Mouse (Mus musculus) hindbrain, embryonic 11.5 days (tissue): ENCODE measurements around the gene Patz1. TPM values are rescaled to one million over a fixed set of nuclear protein-coding genes. Genes with fewer than 3 reads are reported as not detected.
A peak's percentile ranks its signal among the peaks of the same experiment; 100 is the strongest.

ENCODE experiments used
- ATAC-seq: fragments of 200-750 bp; cut with Nextera tagmentation; 2 replicates; pipeline ENCODE4 v1.8.0; 2017; ENCODE audit warnings: mild to moderate bottlenecking, moderate TSS enrichment, moderate library complexity; ENCODE audit not compliant: low FRiP score
- DNase-seq: peaks from one replicate; pipeline ENCODE4 v3.0.0-alpha.2; 2015; ENCODE audit warnings: low spot score
- H3K27ac ChIP-seq: fragments of 300-500 bp; sonication (generic); 2 replicates; pipeline ENCODE4 v1.5.1; 2014; ENCODE audit warnings: mild to moderate bottlenecking, low read depth, low read length
- H3K27me3 ChIP-seq: fragments of 300-500 bp; sonication (generic); 2 replicates; pipeline ENCODE4 v1.6.1; 2014; ENCODE audit warnings: mild to moderate bottlenecking, low read length, moderate library complexity, mixed read lengths; ENCODE audit not compliant: control insufficient read depth, insufficient read depth
- H3K36me3 ChIP-seq: fragments of 300-500 bp; sonication (generic); 2 replicates; pipeline ENCODE4 v1.6.1; 2014; ENCODE audit warnings: mild to moderate bottlenecking, low read length, moderate library complexity, mixed read lengths; ENCODE audit not compliant: control insufficient read depth, insufficient read depth
- H3K4me1 ChIP-seq: fragments of 300-500 bp; sonication (generic); replicated peaks from 2 replicates; pipeline ENCODE4 v1.6.1; 2014; ENCODE audit warnings: low read length, mixed read lengths; ENCODE audit not compliant: control insufficient read depth, insufficient read depth
- H3K4me2 ChIP-seq: fragments of 300-500 bp; sonication (generic); replicated peaks from 2 replicates; pipeline ENCODE4 v1.6.1; 2014; ENCODE audit warnings: mild to moderate bottlenecking, low read depth, low read length
- H3K4me3 ChIP-seq: fragments of 300-500 bp; sonication (generic); 2 replicates; pipeline ENCODE4 v1.5.1; 2014; ENCODE audit warnings: low read depth, low read length
- H3K9ac ChIP-seq: fragments of 300-500 bp; sonication (generic); 2 replicates; pipeline ENCODE4 v1.6.1; 2014; ENCODE audit warnings: low read depth, low read length
- H3K9me3 ChIP-seq: fragments of 300-500 bp; sonication (generic); 2 replicates; pipeline ENCODE4 v1.6.1; 2016; ENCODE audit warnings: low read length; ENCODE audit not compliant: control insufficient read depth
- WGBS: fragments of 180-500 bp; shearing (Covaris S2); extraction: QIAGEN DNeasy Blood & Tissue Kit; methylation state at CpG from one replicate; pipeline ENCODE4 v1.1.7; 2014; 5-methylcytosine and 5-hydroxymethylcytosine counted together
- polyA plus RNA-seq: library from polyadenylated mRNA; unstranded; fragments of >200 nt; fragmentation: Nextera tagmentation; extraction: Ambion mirVana; gene quantifications from 2 replicates; pipeline ENCODE4 v1.2.1, GENCODE M21; 2014

The Patz1 gene
- polyA plus RNA-seq, 1 experiment from 2014 or later, result 91.2 TPM

DNA sequence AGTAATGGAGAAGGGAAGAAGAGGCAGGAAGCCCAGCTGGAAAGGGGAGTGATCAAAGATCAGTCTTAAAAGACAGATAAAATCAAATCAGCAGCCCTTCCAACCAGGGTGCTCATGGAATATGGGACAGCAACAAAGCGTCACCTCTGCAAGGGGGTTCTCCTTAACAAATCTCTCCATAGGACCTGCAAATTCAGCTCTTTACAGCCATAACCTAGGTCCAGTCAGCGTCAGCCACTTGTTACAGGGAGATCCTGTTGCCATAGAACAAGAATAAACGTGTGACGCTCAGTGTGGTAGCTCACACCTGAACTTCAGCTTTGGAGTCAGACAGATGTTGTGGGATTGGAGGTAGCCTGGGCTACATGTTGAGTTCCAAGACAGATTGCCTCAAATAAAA is 19.4 kb upstream of the Patz1 start:
- WGBS, result 40% methylated on average over 4 of the region's 4 CpGs
- no peaks in the 10 kb centered on the region for H3K36me3 ChIP-seq
- H3K9ac ChIP-seq, result no peak overlapping the region
- no peaks in the 10 kb centered on the region for H3K9me3 ChIP-seq
- H3K27ac ChIP-seq, result no peak overlapping the region
- ATAC-seq, result no peak
- H3K27me3 ChIP-seq, result no peaks in the 10 kb centered on the region
- 0 out of 2 replicates have a peak, but pooled peaks cover 2% of the 10 kb centered on the region for H3K4me1 ChIP-seq
- no peak for DNase-seq
- no peak overlapping the region for H3K4me2 ChIP-seq
- H3K4me3 ChIP-seq, result no peak overlapping the region

DNA sequence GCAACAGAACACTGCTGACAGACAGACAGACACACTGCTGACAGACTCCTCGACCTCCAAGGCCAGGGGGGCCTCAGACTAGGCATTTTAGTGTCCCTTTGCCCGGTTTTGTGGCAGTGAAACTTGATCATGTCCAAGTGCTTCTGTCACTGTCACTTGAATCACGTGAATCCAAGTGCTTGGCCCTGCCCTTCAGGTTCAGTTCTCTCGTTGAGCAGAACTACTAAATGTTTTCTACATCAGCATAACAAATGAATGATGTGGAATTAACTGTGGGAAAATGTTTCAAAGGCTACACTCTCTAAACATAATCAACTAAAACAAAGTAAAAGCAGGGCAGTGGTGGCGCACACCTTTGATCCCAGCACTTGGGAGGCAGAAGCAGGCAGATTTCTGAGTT is 10.3 kb upstream of the Patz1 start:
- WGBS, result 66% methylated on average over 5 of the region's 5 CpGs
- Histone ChIP-seq H3K4me1 (no peaks in the 10 kb centered on the region), H3K36me3 (no peaks in the 10 kb centered on the region), H3K4me3 (no peak overlapping the region), H3K27ac (no peak overlapping the region), H3K27me3 (no peaks in the 10 kb centered on the region), H3K4me2 (no peak overlapping the region), H3K9me3 (no peaks in the 10 kb centered on the region), H3K9ac (no peak overlapping the region)
- DNase-seq (no peak), ATAC-seq (no peak)

DNA sequence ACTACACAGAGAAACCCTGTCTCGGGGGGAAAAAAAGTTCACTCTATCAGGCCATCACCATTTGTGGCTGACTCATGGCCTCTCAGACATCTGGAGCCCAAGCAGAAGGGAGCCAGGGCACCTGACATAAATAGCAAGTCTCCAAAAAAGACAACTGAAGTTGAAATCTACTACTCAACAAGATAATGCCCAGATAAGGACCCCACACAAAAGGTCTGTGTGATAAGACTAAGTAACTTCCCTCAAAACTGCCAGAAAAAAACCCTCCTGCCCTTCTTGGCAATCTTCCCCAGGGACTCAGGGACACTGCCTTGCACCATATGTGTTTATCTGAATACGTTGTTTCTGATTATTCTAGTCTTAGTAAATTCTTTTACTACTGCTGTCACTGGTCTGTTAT is 8.9 kb upstream of the Patz1 start:
- no peak for DNase-seq
- Histone ChIP-seq H3K27me3 (no peaks in the 10 kb centered on the region), H3K4me3 (no peak overlapping the region), H3K27ac (no peak overlapping the region), H3K4me1 (no peaks in the 10 kb centered on the region), H3K9ac (no peak overlapping the region), H3K36me3 (no peaks in the 10 kb centered on the region), H3K4me2 (no peak overlapping the region), H3K9me3 (no peaks in the 10 kb centered on the region)
- 84% methylated on average over 2 of the region's 2 CpGs for WGBS
- no peak for ATAC-seq

DNA sequence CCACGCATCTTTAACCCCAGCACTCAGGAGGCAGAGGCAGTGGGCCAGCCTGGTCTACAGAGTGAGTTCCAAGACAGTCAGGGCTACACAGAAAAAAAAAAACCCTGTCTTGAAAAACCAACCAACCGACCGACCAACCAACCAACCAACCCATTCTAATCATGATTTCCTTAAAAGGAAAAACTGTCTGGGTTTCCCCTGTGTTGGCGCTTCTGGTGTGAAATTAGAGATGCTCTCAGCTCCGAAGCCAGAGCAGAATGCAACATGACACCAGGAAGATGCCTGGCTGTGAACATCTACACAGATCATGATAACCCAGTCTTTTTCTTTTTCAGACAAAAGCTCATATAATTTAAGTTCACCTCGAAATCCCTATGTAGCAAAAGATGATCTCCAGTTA is 5.8 kb upstream of the Patz1 start:
- Histone ChIP-seq H3K4me2 (no peak overlapping the region), H3K27me3 (no peaks in the 10 kb centered on the region), H3K9ac (no peak overlapping the region), H3K4me3 (no peak overlapping the region), H3K9me3 (no peaks in the 10 kb centered on the region), H3K36me3 (no peaks in the 10 kb centered on the region), H3K4me1 (peaks cover under 1% of the 10 kb centered on the region; the same call in 1 of the 2 replicates), H3K27ac (no peak overlapping the region)
- no peak for ATAC-seq
- WGBS, result 83% methylated on average over 6 of the region's 6 CpGs
- DNase-seq, result no peak

DNA sequence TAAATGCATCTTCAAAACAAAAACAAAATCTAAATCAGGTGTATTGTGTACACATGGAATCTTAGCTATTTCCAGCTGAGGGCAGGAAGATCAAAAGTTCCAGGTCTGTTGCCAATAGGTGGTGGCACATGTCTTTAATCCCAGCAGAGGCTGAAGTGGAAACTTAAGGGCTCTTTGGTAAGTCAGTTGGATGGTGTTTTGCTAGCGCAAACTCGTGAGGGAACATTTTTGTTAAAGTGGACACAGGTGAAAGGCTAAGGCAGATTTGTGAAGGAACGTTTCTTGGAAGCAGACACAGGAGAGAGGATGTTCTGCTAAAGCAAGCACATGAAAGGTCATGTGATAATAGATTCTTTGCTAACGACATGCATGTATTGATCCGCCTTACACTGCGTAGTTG is 5.0 kb upstream of the Patz1 start:
- Histone ChIP-seq H3K9me3 (no peaks in the 10 kb centered on the region), H3K9ac (no peak overlapping the region), H3K4me2 (no peak overlapping the region), H3K4me3 (no peak overlapping the region), H3K36me3 (no peaks in the 10 kb centered on the region), H3K27ac (no peak overlapping the region), H3K4me1 (peaks cover 2% of the 10 kb centered on the region; the same call in 1 of the 2 replicates), H3K27me3 (no peaks in the 10 kb centered on the region)
- 92% methylated on average over 6 of the region's 6 CpGs for WGBS
- no peak for ATAC-seq
- no peak for DNase-seq

DNA sequence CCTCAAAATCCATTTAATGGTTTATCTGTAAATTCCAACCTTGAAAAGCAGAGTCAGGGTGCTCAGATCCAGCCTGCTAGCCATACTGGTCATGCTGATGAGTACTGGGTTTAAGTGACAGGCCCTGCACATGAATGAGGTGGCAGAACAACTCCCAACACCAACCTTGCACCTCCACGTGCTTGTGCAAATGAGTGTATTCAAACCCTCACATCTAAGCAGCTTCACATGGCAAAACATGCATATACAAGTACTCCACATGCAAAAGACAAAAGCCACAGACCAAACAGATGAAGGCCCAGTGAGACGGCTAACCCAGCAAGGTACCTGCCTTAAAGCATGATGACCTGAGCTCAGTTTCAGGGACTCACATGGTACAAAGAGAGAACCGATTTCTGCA is 2.7 kb upstream of the Patz1 start:
- ATAC-seq (no peak), DNase-seq (no peak)
- Histone ChIP-seq H3K4me3 (no peak overlapping the region), H3K9ac (no peak overlapping the region), H3K4me1 (peaks cover 2% of the 10 kb centered on the region; the same call in 1 of the 2 replicates), H3K9me3 (no peaks in the 10 kb centered on the region), H3K4me2 (no peak overlapping the region), H3K36me3 (no peaks in the 10 kb centered on the region), H3K27me3 (no peaks in the 10 kb centered on the region), H3K27ac (no peak overlapping the region)
- 85% methylated on average over 3 of the region's 3 CpGs for WGBS

DNA sequence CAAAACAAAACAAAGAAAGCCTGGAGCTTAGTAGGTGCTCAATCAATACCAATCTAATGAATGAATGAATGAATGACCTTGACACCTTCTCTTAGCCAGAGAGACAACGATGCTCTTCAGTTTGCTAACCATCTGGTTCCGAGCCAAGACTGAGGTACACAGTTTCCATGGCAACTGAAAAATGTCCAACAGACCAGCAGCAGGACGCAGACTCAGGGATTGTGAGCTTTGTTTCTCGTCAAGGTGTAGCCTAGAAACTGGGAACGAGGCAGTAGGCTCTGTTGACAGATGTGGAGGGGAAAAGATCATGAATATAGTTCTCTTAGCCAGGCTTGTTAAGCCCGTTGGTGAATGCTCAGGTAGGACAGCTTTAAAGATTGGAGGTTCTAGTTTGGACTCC is 1.5 kb upstream of the Patz1 start:
- ATAC-seq, result no peak
- Histone ChIP-seq H3K36me3 (no peaks in the 10 kb centered on the region), H3K4me1 (peaks cover 2% of the 10 kb centered on the region; the same call in 1 of the 2 replicates), H3K4me2 (no peak overlapping the region), H3K4me3 (no peak overlapping the region), H3K9me3 (no peaks in the 10 kb centered on the region), H3K27me3 (no peaks in the 10 kb centered on the region), H3K27ac (no peak overlapping the region), H3K9ac (no peak overlapping the region)
- no peak for DNase-seq
- WGBS, result 49% methylated on average over 6 of the region's 6 CpGs

DNA sequence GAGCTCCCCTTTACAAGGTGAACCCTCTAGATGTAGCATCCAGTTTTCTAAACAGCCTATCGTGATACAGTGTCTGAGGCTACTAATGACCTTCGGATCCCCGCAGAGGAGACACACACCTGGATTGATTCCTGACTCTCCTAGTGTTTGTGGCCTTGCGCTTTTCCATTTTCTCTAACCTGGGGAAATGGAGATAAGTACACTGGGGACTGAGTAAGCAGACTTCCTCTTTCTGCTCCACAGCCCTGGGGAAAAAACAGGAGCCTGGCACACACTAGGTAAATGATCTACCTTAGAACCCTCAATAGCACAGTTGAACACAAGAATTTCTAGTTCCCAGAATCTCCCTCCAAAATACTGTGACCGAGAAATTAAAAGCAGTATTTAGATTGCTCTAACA is 753 bp upstream of the Patz1 start:
- Histone ChIP-seq H3K4me1 (peaks cover 2% of the 10 kb centered on the region; the same call in 1 of the 2 replicates), H3K36me3 (no peaks in the 10 kb centered on the region), H3K4me3 (no peak overlapping the region; the same call in 1 of the 2 replicates), H3K9ac (peak overlapping the region; percentile 98), H3K27ac (no peak overlapping the region), H3K4me2 (peak overlapping the region; percentile 93), H3K27me3 (no peaks in the 10 kb centered on the region), H3K9me3 (no peaks in the 10 kb centered on the region)
- 65% methylated on average over 5 of the region's 5 CpGs for WGBS
- DNase-seq (no peak), ATAC-seq (no peak)

DNA sequence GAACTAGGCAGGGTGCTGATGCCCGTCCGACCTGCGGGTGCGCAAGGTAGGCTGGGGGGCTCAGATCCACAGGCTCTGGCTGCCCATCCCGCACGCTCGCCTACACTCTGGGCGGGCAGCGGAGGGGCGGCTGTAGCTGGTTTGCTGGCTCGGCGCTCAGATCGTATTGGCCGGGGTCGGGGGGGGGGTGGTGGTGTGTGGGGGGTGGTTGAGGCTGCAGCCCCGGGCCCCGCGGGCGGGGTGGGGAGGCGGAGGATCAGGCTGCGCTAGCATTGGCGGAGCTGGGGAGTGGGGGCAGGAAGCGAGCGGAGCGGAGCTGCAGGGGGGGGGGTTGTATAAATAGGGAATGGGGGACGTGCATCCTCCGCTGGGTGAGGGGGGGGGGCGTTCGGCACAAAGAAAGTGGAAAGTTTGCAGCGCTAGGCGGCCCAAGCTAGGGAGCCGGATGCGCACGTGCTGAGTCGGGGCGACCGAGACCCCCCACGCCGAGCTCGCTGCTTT is 678 bp downstream of the Patz1 start:
- Histone ChIP-seq H3K36me3 (peaks cover 5% of the 10 kb centered on the region; the same call in 1 of the 2 replicates), H3K4me3 (peak overlapping the region; percentile 96), H3K4me1 (peaks cover 12% of the 10 kb centered on the region), H3K9me3 (no peaks in the 10 kb centered on the region), H3K27ac (peak overlapping the region; percentile 100), H3K27me3 (no peaks in the 10 kb centered on the region), H3K4me2 (peak overlapping the region; percentile 93), H3K9ac (peak overlapping the region; percentile 98)
- 1% methylated on average over 29 of the region's 40 CpGs for WGBS
- DNase-seq, result peak; percentile 90
- peak; percentile 82 for ATAC-seq
